Mouse (Mus musculus): Measurements from ENCODE around the gene Card10. TPM values are rescaled to one million over a fixed set of nuclear protein-coding genes. Genes with fewer than 3 reads are reported as not detected.

The Card10 gene
- total RNA-seq, 1 experiment: 5.0 TPM

DNA sequence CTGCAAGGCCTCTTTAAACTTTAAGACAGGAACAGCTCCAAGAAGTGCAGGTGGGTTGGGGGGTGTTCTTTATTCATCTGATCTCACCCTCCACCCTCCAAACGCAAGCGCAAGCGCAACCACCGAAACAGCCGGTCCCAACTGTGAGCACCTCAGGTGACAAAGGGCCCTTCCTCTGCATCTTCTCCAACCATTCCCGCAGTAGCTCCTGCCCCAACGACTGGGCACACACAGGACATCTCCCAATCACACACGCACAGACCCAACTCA is 5.8 kb downstream of the Card10 start:
- Histone ChIP-seq H3K9me3 (ENCODE audit: control insufficient read depth, insufficient read depth, low read depth, low read length) (no peaks in the 10 kb centered on the region), H3K36me3 (ENCODE audit: control insufficient read depth, insufficient read depth, low read length, poor library complexity, severe bottlenecking) (no peaks in the 10 kb centered on the region), H3K27ac (ENCODE audit: insufficient read depth, low read depth, low read length, poor library complexity, severe bottlenecking) (no peak overlapping the region), H3K4me3 (ENCODE audit: insufficient read depth in 1 of 2, low read depth in 1 of 2, low read length in 2 of 2, poor library complexity in 1 of 2, severe bottlenecking in 1 of 2) (no peak overlapping the region), H3K4me1 (ENCODE audit: control insufficient read depth in 2 of 2, insufficient read depth in 2 of 2, low read length in 2 of 2, poor library complexity in 1 of 2) (peaks cover 0 to 4% of the 10 kb centered on the region in 2 experiments; a peak in 1 of 4 replicates), H3K9ac (ENCODE audit: insufficient read depth, low read depth, low read length, poor library complexity, severe bottlenecking) (no peak overlapping the region)
- in situ Hi-C loops (cut with MboI; ENCODE audit: low sequenced_read_pairs in 2 of 2, unreplicated experiment in 2 of 2): no loop called here
- no peak for TF ChIP-seq MAFK (IDR thresholded peaks at IDR 0.05; ENCODE audit: insufficient read depth, low read depth, low read length)
- no peak for TF ChIP-seq HCFC1 (IDR thresholded peaks at IDR 0.05; ENCODE audit: borderline replicate concordance, insufficient read depth, low read length)
- no peak for TF ChIP-seq ZC3H11A (IDR thresholded peaks at IDR 0.05; ENCODE audit: borderline replicate concordance, low read depth, low read length)
- TF ChIP-seq ZNF384 (IDR thresholded peaks at IDR 0.05; ENCODE audit: low read depth, low read length): no peak
- no peak for TF ChIP-seq CHD2 (IDR thresholded peaks at IDR 0.05; ENCODE audit: low read depth, low read length)
- DNase-seq (ENCODE audit: low read depth, low spot score): no peak

DNA sequence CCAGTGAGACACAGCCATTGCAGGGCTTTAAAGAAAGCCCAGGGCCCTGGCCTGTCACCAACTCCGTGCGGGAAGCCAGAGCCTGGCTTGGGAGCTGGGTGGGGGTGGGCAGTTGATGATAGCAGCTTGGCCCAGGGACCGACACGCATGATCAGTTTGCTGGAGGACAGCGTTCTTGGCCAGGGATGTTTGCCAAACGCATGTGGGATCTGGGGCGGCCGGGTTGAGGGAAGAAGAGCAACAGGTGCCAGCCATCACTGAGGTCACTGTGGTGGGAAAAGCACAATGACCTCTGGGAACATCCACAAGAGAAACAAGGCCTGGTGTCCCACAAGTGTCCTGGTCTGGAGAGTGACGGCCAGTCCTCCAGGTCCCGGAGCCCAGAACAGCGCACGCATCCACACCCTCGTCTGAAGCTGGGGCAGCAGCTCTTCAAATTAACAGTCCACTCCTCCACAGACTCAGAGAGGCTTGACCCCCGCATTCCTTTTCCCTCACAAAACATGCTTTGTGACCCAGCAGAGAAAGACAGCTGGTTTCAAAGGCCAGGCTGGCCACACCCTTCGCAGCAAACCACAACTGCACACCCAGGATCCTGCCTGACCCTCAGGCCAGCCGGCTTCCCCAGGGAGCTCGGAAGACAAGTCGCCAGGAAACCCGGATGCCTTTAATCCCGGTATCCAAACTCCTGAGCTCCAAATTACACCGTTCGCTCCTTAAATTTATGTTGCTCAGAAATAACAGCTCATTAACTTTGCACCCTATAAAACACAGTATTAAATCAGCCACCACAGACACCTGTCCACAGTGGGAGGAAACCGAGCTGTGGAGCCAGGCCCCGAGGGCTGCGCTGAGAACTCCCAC is 6.4 kb downstream of the Card10 start:
- Histone ChIP-seq H3K27ac (ENCODE audit: insufficient read depth, low read depth, low read length, poor library complexity, severe bottlenecking) (no peak overlapping the region), H3K9me3 (ENCODE audit: control insufficient read depth, insufficient read depth, low read depth, low read length) (no peaks in the 10 kb centered on the region), H3K4me1 (ENCODE audit: control insufficient read depth in 2 of 2, insufficient read depth in 2 of 2, low read length in 2 of 2, poor library complexity in 1 of 2) (peaks cover 0 to 4% of the 10 kb centered on the region in 2 experiments; a peak in 1 of 4 replicates), H3K4me3 (ENCODE audit: insufficient read depth in 1 of 2, low read depth in 1 of 2, low read length in 2 of 2, poor library complexity in 1 of 2, severe bottlenecking in 1 of 2) (no peak overlapping the region), H3K36me3 (ENCODE audit: control insufficient read depth, insufficient read depth, low read length, poor library complexity, severe bottlenecking) (no peaks in the 10 kb centered on the region), H3K9ac (ENCODE audit: insufficient read depth, low read depth, low read length, poor library complexity, severe bottlenecking) (no peak overlapping the region)
- DNase-seq (ENCODE audit: low read depth, low spot score): no peak
- TF ChIP-seq ZC3H11A (IDR thresholded peaks at IDR 0.05; ENCODE audit: borderline replicate concordance, low read depth, low read length) (no peak), MAFK (IDR thresholded peaks at IDR 0.05; ENCODE audit: insufficient read depth, low read depth, low read length) (no peak), HCFC1 (IDR thresholded peaks at IDR 0.05; ENCODE audit: borderline replicate concordance, insufficient read depth, low read length) (no peak)
- in situ Hi-C loops (cut with MboI; ENCODE audit: low sequenced_read_pairs in 2 of 2, unreplicated experiment in 2 of 2): no loop called here

DNA sequence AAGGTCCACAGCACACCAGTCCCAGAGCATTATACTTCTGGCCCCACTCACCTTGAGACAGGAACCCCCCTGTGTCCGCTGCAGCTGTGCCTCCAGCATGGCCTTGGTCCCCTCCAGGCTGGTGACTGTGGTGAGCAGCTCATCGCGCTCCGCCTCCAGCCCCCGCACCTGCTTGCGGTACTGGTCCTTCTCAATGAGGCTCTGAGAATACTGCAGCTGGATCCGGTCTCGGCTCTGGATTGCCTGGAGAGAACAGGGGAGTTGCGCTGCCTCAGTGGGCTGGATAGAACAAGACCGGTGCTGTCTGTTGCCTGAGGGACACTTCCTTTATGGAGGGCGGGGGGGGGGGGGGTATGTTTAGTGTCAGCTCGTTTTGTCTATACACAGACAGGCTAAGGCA is 11.9 kb downstream of the Card10 start:
- H3K4me1 ChIP-seq (ENCODE audit: control insufficient read depth in 2 of 2, insufficient read depth in 2 of 2, low read length in 2 of 2, poor library complexity in 1 of 2): peaks cover 5 to 8% of the 10 kb centered on the region in 2 experiments; a peak in 3 of 4 replicates
- DNase-seq (ENCODE audit: low read depth, low spot score): no peak
- no peak overlapping the region for H3K4me3 ChIP-seq (ENCODE audit: insufficient read depth in 1 of 2, low read depth in 1 of 2, low read length in 2 of 2, poor library complexity in 1 of 2, severe bottlenecking in 1 of 2)
- H3K27ac ChIP-seq (ENCODE audit: insufficient read depth, low read depth, low read length, poor library complexity, severe bottlenecking): no peak overlapping the region
- H3K9ac ChIP-seq (ENCODE audit: insufficient read depth, low read depth, low read length, poor library complexity, severe bottlenecking): no peak overlapping the region
- in situ Hi-C loops (cut with MboI; ENCODE audit: low sequenced_read_pairs in 2 of 2, unreplicated experiment in 2 of 2): no loop called here
- H3K36me3 ChIP-seq (ENCODE audit: control insufficient read depth, insufficient read depth, low read length, poor library complexity, severe bottlenecking): peaks cover 4% of the 10 kb centered on the region; the same call in 1 of the 2 replicates
- TF ChIP-seq CHD2 (IDR thresholded peaks at IDR 0.05; ENCODE audit: low read depth, low read length) (no peak), ZNF384 (IDR thresholded peaks at IDR 0.05; ENCODE audit: low read depth, low read length) (no peak), ZC3H11A (IDR thresholded peaks at IDR 0.05; ENCODE audit: borderline replicate concordance, low read depth, low read length) (no peak), HCFC1 (IDR thresholded peaks at IDR 0.05; ENCODE audit: borderline replicate concordance, insufficient read depth, low read length) (no peak), MAFK (IDR thresholded peaks at IDR 0.05; ENCODE audit: insufficient read depth, low read depth, low read length) (no peak)
- no peaks in the 10 kb centered on the region for H3K9me3 ChIP-seq (ENCODE audit: control insufficient read depth, insufficient read depth, low read depth, low read length)

DNA sequence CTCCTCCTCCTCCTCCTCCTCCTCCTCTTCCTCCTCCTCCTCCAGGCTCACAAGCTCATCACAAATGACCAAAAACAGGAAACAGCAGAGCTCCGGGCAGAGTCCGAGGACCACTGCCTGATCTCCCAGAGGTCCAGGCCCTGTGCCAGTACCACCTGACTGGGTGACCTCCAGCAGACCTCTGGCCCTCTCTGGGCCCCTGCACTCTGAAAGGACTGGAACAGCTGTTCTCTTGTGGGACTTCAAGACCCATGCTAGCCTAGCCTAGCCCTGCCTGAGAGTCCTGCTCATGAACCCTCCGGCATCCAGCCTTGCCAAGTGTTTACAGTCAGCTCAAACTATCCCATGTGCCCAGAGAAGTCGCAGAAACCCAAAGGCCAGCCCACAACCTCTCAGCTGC is 12.4 kb downstream of the Card10 start:
- Histone ChIP-seq H3K9me3 (ENCODE audit: control insufficient read depth, insufficient read depth, low read depth, low read length) (no peaks in the 10 kb centered on the region), H3K27ac (ENCODE audit: insufficient read depth, low read depth, low read length, poor library complexity, severe bottlenecking) (no peak overlapping the region), H3K4me3 (ENCODE audit: insufficient read depth in 1 of 2, low read depth in 1 of 2, low read length in 2 of 2, poor library complexity in 1 of 2, severe bottlenecking in 1 of 2) (no peak overlapping the region), H3K36me3 (ENCODE audit: control insufficient read depth, insufficient read depth, low read length, poor library complexity, severe bottlenecking) (peaks cover 4% of the 10 kb centered on the region; the same call in 1 of the 2 replicates), H3K9ac (ENCODE audit: insufficient read depth, low read depth, low read length, poor library complexity, severe bottlenecking) (no peak overlapping the region), H3K4me1 (ENCODE audit: control insufficient read depth in 2 of 2, insufficient read depth in 2 of 2, low read length in 2 of 2, poor library complexity in 1 of 2) (peaks cover 5 to 8% of the 10 kb centered on the region in 2 experiments; a peak in 3 of 4 replicates)
- in situ Hi-C loops (cut with MboI; ENCODE audit: low sequenced_read_pairs in 2 of 2, unreplicated experiment in 2 of 2): no loop called here
- no peak for DNase-seq (ENCODE audit: low read depth, low spot score)
- TF ChIP-seq ZNF384 (IDR thresholded peaks at IDR 0.05; ENCODE audit: low read depth, low read length): no peak
- TF ChIP-seq ZC3H11A (IDR thresholded peaks at IDR 0.05; ENCODE audit: borderline replicate concordance, low read depth, low read length): no peak
- TF ChIP-seq CHD2 (IDR thresholded peaks at IDR 0.05; ENCODE audit: low read depth, low read length): no peak
- TF ChIP-seq HCFC1 (IDR thresholded peaks at IDR 0.05; ENCODE audit: borderline replicate concordance, insufficient read depth, low read length): no peak
- TF ChIP-seq MAFK (IDR thresholded peaks at IDR 0.05; ENCODE audit: insufficient read depth, low read depth, low read length): no peak
